ENCODE assay signal across 9 mouse cellular contexts in genomic region chr16:14372817-14373301, GRCm38 (mm10). TPM values are rescaled to one million over a fixed set of nuclear protein-coding genes. Genes with fewer than 3 reads are reported as not detected.
A peak's percentile ranks its signal among the peaks of the same experiment; 100 is the strongest.
DNase-seq lines count a peak whose midpoint lies in the region; ATAC-seq and TF ChIP-seq lines count a peak whose summit lies in the region.
"Had no signal": no experiment of that assay in that cellular context is flagged by ENCODE, and none has a peak within 500 bp of the region (broad histone marks: within the 10 kb centered on the region; RNA-seq: fewer than 3 reads in every experiment).

No protein-coding gene starts in this region.

- H3K27ac ChIP-seq in heart, embryonic 11.5 days (ENCODE audit: low read depth, low read length): 0 out of 2 replicates have a peak overlapping the region, but pooled peaks have one; percentile 29
- H3K27ac ChIP-seq in MEL (ENCODE audit: control insufficient read depth, low read depth, low read length): peak overlapping the region; percentile 79
- peak overlapping the region; percentile 65 for H3K27ac ChIP-seq in heart, embryonic 16.5 days (ENCODE audit: low read length)
- peak overlapping the region; percentile 25; the same call in 1 of the 2 replicates for H3K27ac ChIP-seq in liver, embryonic 14.5 days
- no peak overlapping the region for H3K27ac ChIP-seq in forebrain, embryonic 15.5 days (replicated peaks)

- peaks cover 78% of the 10 kb centered on the region for H3K79me2 ChIP-seq in MEL (ENCODE audit: control insufficient read depth, insufficient read depth, low read length, poor library complexity)

- TF ChIP-seq CTCF in MEL (IDR thresholded peaks at IDR 0.05 in 2 of 3, conservative IDR thresholded peaks at IDR 0.05 in 1 of 3; ENCODE audit: control insufficient read depth in 1 of 3, insufficient read depth in 1 of 3, low read depth in 2 of 3, low read length in 3 of 3, poor library complexity in 1 of 3, severe bottlenecking in 1 of 3): no peak
- no peak for TF ChIP-seq CTCF in liver, embryonic 14.5 days (IDR thresholded peaks at IDR 0.05; ENCODE audit: low read depth)

- H3K4me1 ChIP-seq in heart, embryonic 11.5 days (ENCODE audit: control insufficient read depth, insufficient read depth, low read length): no peaks in the 10 kb centered on the region
- peaks cover 14 to 17% of the 10 kb centered on the region in 2 experiments for H3K4me1 ChIP-seq in MEL (ENCODE audit: control insufficient read depth in 1 of 2, insufficient read depth in 2 of 2, low read length in 2 of 2)
- peaks cover 14% of the 10 kb centered on the region for H3K4me1 ChIP-seq in heart, embryonic 16.5 days (ENCODE audit: control insufficient read depth, insufficient read depth, low read length)
- peaks cover 8 to 17% of the 10 kb centered on the region in 2 experiments for H3K4me1 ChIP-seq in liver, embryonic 14.5 days (replicated peaks; ENCODE audit: control insufficient read depth in 2 of 2, insufficient read depth in 2 of 2, low read length in 1 of 2)
- H3K4me1 ChIP-seq in forebrain, embryonic 15.5 days: peaks cover 27% of the 10 kb centered on the region

- 26% methylated on average over 4 of the region's 4 CpGs for WGBS in heart, embryonic 11.5 days (ENCODE audit: insufficient replicate concordance)
- 18% methylated on average over 4 of the region's 4 CpGs for WGBS in heart, embryonic 16.5 days
- WGBS in liver, embryonic 14.5 days (ENCODE audit: insufficient replicate concordance): 16% methylated on average over 4 of the region's 4 CpGs
- WGBS in forebrain, embryonic 15.5 days: 45% methylated on average over 4 of the region's 4 CpGs

- H3K9ac ChIP-seq in heart, embryonic 11.5 days (ENCODE audit: low read depth, low read length): peak overlapping the region; percentile 39; the same call in 1 of the 2 replicates
- H3K9ac ChIP-seq in MEL (ENCODE audit: control insufficient read depth, low read depth, low read length, poor library complexity, severe bottlenecking): peak overlapping the region; percentile 45
- 0 out of 2 replicates have a peak overlapping the region, but pooled peaks have one; percentile 30 for H3K9ac ChIP-seq in heart, embryonic 16.5 days (ENCODE audit: low read length)
- H3K9ac ChIP-seq in liver, embryonic 14.5 days (replicated peaks): peak overlapping the region; percentile 1; the same call in 1 of the 2 replicates
- H3K9ac ChIP-seq in forebrain, embryonic 15.5 days (replicated peaks): no peak overlapping the region

- H3K4me2 ChIP-seq in heart, embryonic 11.5 days: peak overlapping the region; percentile 35; the same call in 1 of the 2 replicates
- H3K4me2 ChIP-seq in heart, embryonic 16.5 days (ENCODE audit: low read depth, low read length): 0 out of 2 replicates have a peak overlapping the region, but pooled peaks have one; percentile 23
- peak overlapping the region; percentile 45 for H3K4me2 ChIP-seq in liver, embryonic 14.5 days (ENCODE audit: low read depth)
- H3K4me2 ChIP-seq in forebrain, embryonic 15.5 days (replicated peaks): no peak overlapping the region

- no peak for DNase-seq in heart, postnatal 36 days
- peak; percentile 70 for DNase-seq in MEL (ENCODE audit: low read depth, low spot score)
- DNase-seq in liver, embryonic 14.5 days (ENCODE audit: low read depth in 3 of 3, low spot score in 3 of 3): peak in 1 of 3 experiments; percentile 15
- DNase-seq in left cerebral cortex, postnatal 4 days: no peak
- DNase-seq in B cell, adult 2 months: no peak
- DNase-seq: right cerebral cortex, postnatal 14 days had no signal

- intact Hi-C loops in heart, postnatal 36 days (cut with DNase I): no loop called here
- intact Hi-C loops in left cerebral cortex, postnatal 4 days (cut with DNase I): no loop called here

- no peaks in the 10 kb centered on the region for H3K9me3 ChIP-seq in heart, embryonic 11.5 days (replicated peaks; ENCODE audit: control insufficient read depth, low read length)
- H3K9me3 ChIP-seq in MEL (replicated peaks; ENCODE audit: insufficient read depth, low read length): no peaks in the 10 kb centered on the region
- H3K9me3 ChIP-seq in heart, embryonic 16.5 days (replicated peaks; ENCODE audit: control insufficient read depth, low read length): no peaks in the 10 kb centered on the region
- no peaks in the 10 kb centered on the region for H3K9me3 ChIP-seq in liver, embryonic 14.5 days (ENCODE audit: control insufficient read depth, low read length)
- H3K9me3 ChIP-seq in forebrain, embryonic 15.5 days: no peaks in the 10 kb centered on the region

- TF ChIP-seq RAD21 in MEL (IDR thresholded peaks at IDR 0.05; ENCODE audit: low read depth, low read length): no peak

- ATAC-seq in heart, embryonic 11.5 days (replicated peaks; ENCODE audit: insufficient number of reproducible peaks, low FRiP score, low TSS enrichment): 0 out of 2 replicates have a peak, but pooled peaks have one; percentile 35
- no peak for ATAC-seq in heart, embryonic 16.5 days (replicated peaks; ENCODE audit: extremely low read depth, insufficient read depth, low FRiP score)
- ATAC-seq in liver, embryonic 14.5 days (ENCODE audit: insufficient read depth): peak; percentile 80
- ATAC-seq in forebrain, embryonic 15.5 days (replicated peaks): no peak

- TF ChIP-seq EP300 in MEL (IDR thresholded peaks at IDR 0.05; ENCODE audit: low read depth in 1 of 2, low read length in 2 of 2): peak; percentile 49 to 77
- no peak for TF ChIP-seq EP300 in liver, embryonic 14.5 days (IDR thresholded peaks at IDR 0.05; ENCODE audit: low read depth)

- H3K27me3 ChIP-seq in heart, embryonic 11.5 days (ENCODE audit: control insufficient read depth, insufficient read depth, low read length): no peaks in the 10 kb centered on the region
- H3K27me3 ChIP-seq in MEL (ENCODE audit: control insufficient read depth in 1 of 2, insufficient read depth in 2 of 2, low read length in 2 of 2): no peaks in the 10 kb centered on the region
- no peaks in the 10 kb centered on the region for H3K27me3 ChIP-seq in heart, embryonic 16.5 days (ENCODE audit: control insufficient read depth, insufficient read depth, low read length)
- H3K27me3 ChIP-seq in liver, embryonic 14.5 days (ENCODE audit: control insufficient read depth, insufficient read depth, low read length): no peaks in the 10 kb centered on the region
- H3K27me3 ChIP-seq in forebrain, embryonic 15.5 days: no peaks in the 10 kb centered on the region

- H3K4me3 ChIP-seq in heart, embryonic 11.5 days (ENCODE audit: low read depth, low read length): no peak overlapping the region
- H3K4me3 ChIP-seq in MEL (ENCODE audit: control insufficient read depth in 1 of 2, insufficient read depth in 1 of 2, low read depth in 2 of 2, low read length in 2 of 2): peak overlapping the region in 1 of 2 experiments; percentile 26; a peak in 1 of 4 replicates
- H3K4me3 ChIP-seq in heart, embryonic 16.5 days (ENCODE audit: low read length): no peak overlapping the region
- H3K4me3 ChIP-seq in liver, embryonic 14.5 days (ENCODE audit: insufficient read depth in 1 of 2, low read depth in 2 of 2, low read length in 2 of 2): no peak overlapping the region
- H3K4me3 ChIP-seq in forebrain, embryonic 15.5 days: no peak overlapping the region

- no peaks in the 10 kb centered on the region for H3K36me3 ChIP-seq in heart, embryonic 11.5 days (ENCODE audit: control insufficient read depth, insufficient read depth, low read length)
- peaks cover 2 to 34% of the 10 kb centered on the region in 2 experiments for H3K36me3 ChIP-seq in MEL (ENCODE audit: control insufficient read depth in 1 of 2, insufficient read depth in 2 of 2, low read length in 2 of 2)
- H3K36me3 ChIP-seq in heart, embryonic 16.5 days (ENCODE audit: control insufficient read depth, insufficient read depth): no peaks in the 10 kb centered on the region
- H3K36me3 ChIP-seq in liver, embryonic 14.5 days (replicated peaks; ENCODE audit: control insufficient read depth, insufficient read depth, low read depth): no peaks in the 10 kb centered on the region
- H3K36me3 ChIP-seq in forebrain, embryonic 15.5 days: no peaks in the 10 kb centered on the region

- TF ChIP-seq POLR2A in MEL (IDR thresholded peaks at IDR 0.05; ENCODE audit: control insufficient read depth in 1 of 2, insufficient read depth in 1 of 2, low read depth in 1 of 2, low read length in 2 of 2, poor library complexity in 1 of 2): no peak

TF ChIP-seq in MEL, 35 proteins besides CTCF, POLR2A, EP300 and RAD21 (continues in another document):
- TF ChIP-seq TAL1 (IDR thresholded peaks at IDR 0.05; ENCODE audit: low read length) (no peak), CHD1 (IDR thresholded peaks at IDR 0.05; ENCODE audit: low read depth, low read length) (no peak), SMC3 (IDR thresholded peaks at IDR 0.05; ENCODE audit: low read depth, low read length) (no peak), MXI1 (IDR thresholded peaks at IDR 0.05; ENCODE audit: low read depth, low read length) (peak; percentile 68), MAX (IDR thresholded peaks at IDR 0.05; ENCODE audit: low read length) (peak; percentile 26; the same call in 1 of the 2 replicates), MYB (IDR thresholded peaks at IDR 0.05; ENCODE audit: low read depth, low read length) (no peak)

RNA-seq across cellular contexts. Expression of gene Abcc1, which starts 11.5 kb away (rescaled TPM):
- polyA plus RNA-seq in heart, embryonic 11.5 days (2014; fragmentation: Nextera tagmentation; extraction: Ambion mirVana): 2.7 and 3.0 TPM in 2 replicates
- 10 to 100 TPM; 23.5 to 24.5 TPM for total RNA-seq in heart, postnatal 36 days (2021)
- total RNA-seq in MEL (2012; rRNA removed): 30.9 and 31.5 TPM in 2 replicates
- polyA plus RNA-seq in MEL (2012; ENCODE audit: insufficient read depth in 1 of 2, insufficient read length in 2 of 2, low read depth in 1 of 2, low replicate concordance in 2 of 2, missing spikeins in 1 of 2): 10 to 100 TPM; 34.2 to 39.8 TPM
- 4.3 and 5.2 TPM in 2 replicates for polyA plus RNA-seq in heart, embryonic 16.5 days (2015; fragmentation: Nextera tagmentation; extraction: Ambion mirVana)
- 1.9 and 2.4 TPM in 2 replicates for polyA plus RNA-seq in liver, embryonic 14.5 days (2012; rRNA removed)
- 1.9 and 3.0 TPM in 2 replicates for polyA plus RNA-seq in liver, embryonic 14.5 days (2014; fragmentation: Nextera tagmentation; extraction: Ambion mirVana)
- 10 to 100 TPM; 18.1 to 19.2 TPM for total RNA-seq in left cerebral cortex, postnatal 4 days (2021)
- polyA plus RNA-seq in forebrain, embryonic 15.5 days (2015; fragmentation: Nextera tagmentation; extraction: Ambion mirVana): 8.9 and 11.2 TPM in 2 replicates

RNA-seq across cellular contexts. Expression of gene Fopnl, which starts 55.7 kb away (rescaled TPM):
- polyA plus RNA-seq in heart, embryonic 11.5 days (2014; fragmentation: Nextera tagmentation; extraction: Ambion mirVana): 107 and 112 TPM in 2 replicates
- 10 to 100 TPM; 58.7 to 69.8 TPM for total RNA-seq in heart, postnatal 36 days (2021)
- 40.3 and 44.8 TPM in 2 replicates for total RNA-seq in MEL (2012; rRNA removed)
- 10 to 100 TPM in 1 of 2 experiments, not detected in 1; 46.9 TPM for polyA plus RNA-seq in MEL (2012; ENCODE audit: insufficient read depth in 1 of 2, insufficient read length in 2 of 2, low read depth in 1 of 2, low replicate concordance in 2 of 2, missing spikeins in 1 of 2)
- 115 and 136 TPM in 2 replicates for polyA plus RNA-seq in heart, embryonic 16.5 days (2015; fragmentation: Nextera tagmentation; extraction: Ambion mirVana)
- 18.5 and 23.7 TPM in 2 replicates for polyA plus RNA-seq in liver, embryonic 14.5 days (2012; rRNA removed)
- polyA plus RNA-seq in liver, embryonic 14.5 days (2014; fragmentation: Nextera tagmentation; extraction: Ambion mirVana): 66.6 and 72.4 TPM in 2 replicates
- total RNA-seq in left cerebral cortex, postnatal 4 days (2021): 10 to 100 TPM; 56.9 to 58.6 TPM
- polyA plus RNA-seq in forebrain, embryonic 15.5 days (2015; fragmentation: Nextera tagmentation; extraction: Ambion mirVana): 202 and 206 TPM in 2 replicates

Comparison
In these comparisons a context has a peak if more than half of its experiments do, and no peak if none do; other contexts are left out.
1. ATAC-seq: peak in heart, embryonic 11.5 days (single experiment) and liver, embryonic 14.5 days (single experiment); none in heart, embryonic 16.5 days (single experiment) and forebrain, embryonic 15.5 days (single experiment).